Mouse (Mus musculus): ENCODE results near the gene Etfrf1. TPM values are rescaled to one million over a fixed set of nuclear protein-coding genes. Genes with fewer than 3 reads are reported as not detected.

Etfrf1 gene
- polyA plus RNA-seq (2012; ENCODE audit: low replicate concordance) = 0.77 and 1.1 TPM in 2 replicates

GRCm38 (mm10) chr6:145210816-145211338 lies at the start of gene Etfrf1, which contains the start of gene Casc1:
TSS of gene Etfrf1 (plus strand) at chr6:145211134.
TSS of gene Casc1 (minus strand) at chr6:145211005.

DNA sequence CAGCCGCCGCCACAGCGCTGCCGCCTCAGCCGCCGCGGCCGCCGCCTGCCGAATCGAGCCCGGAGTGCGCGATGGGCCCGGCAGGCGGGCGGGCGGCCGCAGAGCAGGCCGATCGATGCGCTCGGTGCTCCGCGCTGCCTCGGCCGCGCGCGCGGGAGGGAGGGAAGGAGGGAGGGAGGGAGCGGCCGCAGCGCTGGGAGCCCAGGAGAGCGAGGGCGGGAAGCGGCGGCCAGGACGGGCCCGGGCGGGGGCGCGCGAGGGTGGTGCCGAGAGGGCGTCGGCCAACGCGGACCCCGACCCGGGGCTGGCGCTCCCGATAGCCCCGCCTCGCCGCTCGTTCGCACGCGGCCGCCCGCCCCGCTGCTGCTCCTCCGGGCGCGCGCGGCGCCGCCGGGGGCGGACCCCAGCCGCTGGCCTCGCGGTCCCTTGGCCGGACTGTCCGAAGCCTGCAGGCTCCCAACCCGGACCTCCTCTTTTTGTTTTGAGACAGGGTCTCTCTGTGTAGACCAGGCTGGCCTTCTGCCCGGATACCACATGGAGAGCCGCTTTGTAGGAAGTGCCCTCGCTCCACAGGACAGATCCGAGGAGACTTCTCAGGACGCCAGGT lies 39.4 kb downstream of the Etfrf1 start, which contains the start of gene Kras:
Kras (minus strand) TSS at position 55 of the 607 bp plus-strand sequence.

Other genes with a start within 250 kb of the Etfrf1 start
- 0.51 and 1.6 TPM in 2 replicates for gene Bcat1, start 134.9 kb upstream of the Etfrf1 start, polyA plus RNA-seq (2012; ENCODE audit: low replicate concordance)
- 45.6 and 47.0 TPM in 2 replicates for gene Lrmp, start 95.5 kb upstream of the Etfrf1 start, polyA plus RNA-seq (2012; ENCODE audit: low replicate concordance)
- 0.05 TPM in 1 of 2 replicates, not detected in the other for gene Casc1, start 129 bp upstream of the Etfrf1 start, polyA plus RNA-seq (2012; ENCODE audit: low replicate concordance)
- gene Kras, start 39.1 kb downstream of the Etfrf1 start, polyA plus RNA-seq (2012; ENCODE audit: low replicate concordance) = 43.9 and 53.5 TPM in 2 replicates

Data from leukemia stem cell, adult 10-12 weeks (primary cell).